Mouse (Mus musculus) lung, embryonic 14.5 days (tissue): ENCODE results near the gene Pabpc1l. TPM values are rescaled to one million over a fixed set of nuclear protein-coding genes. Genes with fewer than 3 reads are reported as not detected.

Experiments used
- ATAC-seq: fragments of 200-750 bp; cut with Nextera tagmentation; 2 replicates; pipeline ENCODE4 v1.8.0; 2017; ENCODE audit warnings: mild to moderate bottlenecking, moderate TSS enrichment, moderate library complexity; ENCODE audit not compliant: insufficient read depth
- DNase-seq: peaks from one replicate; pipeline ENCODE4 v3.0.0-alpha.2; 2015
- H3K27ac ChIP-seq: fragments of 300-500 bp; sonication (generic); 2 replicates; pipeline ENCODE4 v1.5.1; 2014; ENCODE audit warnings: low read depth, mild to moderate bottlenecking, moderate library complexity
- H3K27me3 ChIP-seq: fragments of 300-500 bp; sonication (generic); 2 replicates; pipeline ENCODE4 v1.6.1; 2014; ENCODE audit warnings: low read length, control low read depth; ENCODE audit not compliant: insufficient read depth
- H3K36me3 ChIP-seq: fragments of 300-500 bp; sonication (generic); 2 replicates; pipeline ENCODE4 v1.6.1; 2014; ENCODE audit warnings: control low read depth; ENCODE audit not compliant: insufficient read depth
- H3K4me1 ChIP-seq: fragments of 300-500 bp; sonication (generic); 2 replicates; pipeline ENCODE4 v1.6.1; 2014; ENCODE audit warnings: antibody characterized with exemption, control low read depth; ENCODE audit not compliant: insufficient read depth
- H3K4me2 ChIP-seq: fragments of 300-500 bp; sonication (generic); 2 replicates; pipeline ENCODE4 v1.6.1; 2014; ENCODE audit warnings: mild to moderate bottlenecking
- H3K4me3 ChIP-seq: fragments of 300-500 bp; sonication (generic); 2 replicates; pipeline ENCODE4 v1.5.1; 2014; ENCODE audit warnings: low read depth, low read length
- H3K9ac ChIP-seq: fragments of 300-500 bp; sonication (generic); 2 replicates; pipeline ENCODE4 v1.6.1; 2014
- H3K9me3 ChIP-seq: fragments of 300-500 bp; sonication (generic); 2 replicates; pipeline ENCODE4 v1.6.1; 2016; ENCODE audit warnings: low read depth, low read length, control low read depth
- CTCF ChIP-seq: IDR thresholded peaks from 2 replicates; pipeline ENCODE4 v1.5.1; 2016; ENCODE audit warnings: antibody characterized with exemption, low read depth
- WGBS: fragments of 180-500 bp; shearing (Covaris S2); extraction: QIAGEN DNeasy Blood & Tissue Kit; methylation state at CpG from one replicate; pipeline ENCODE4 v1.1.7; 2014; 5-methylcytosine and 5-hydroxymethylcytosine counted together
- polyA plus RNA-seq: library from polyadenylated mRNA; unstranded; fragments of >200 nt; fragmentation: Nextera tagmentation; extraction: Ambion mirVana; gene quantifications from 2 replicates; pipeline ENCODE4 v1.2.1, GENCODE M21; 2014

Gene Pabpc1l
- polyA plus RNA-seq, 1 experiment from 2014 or later: 1.1 TPM

DNA sequence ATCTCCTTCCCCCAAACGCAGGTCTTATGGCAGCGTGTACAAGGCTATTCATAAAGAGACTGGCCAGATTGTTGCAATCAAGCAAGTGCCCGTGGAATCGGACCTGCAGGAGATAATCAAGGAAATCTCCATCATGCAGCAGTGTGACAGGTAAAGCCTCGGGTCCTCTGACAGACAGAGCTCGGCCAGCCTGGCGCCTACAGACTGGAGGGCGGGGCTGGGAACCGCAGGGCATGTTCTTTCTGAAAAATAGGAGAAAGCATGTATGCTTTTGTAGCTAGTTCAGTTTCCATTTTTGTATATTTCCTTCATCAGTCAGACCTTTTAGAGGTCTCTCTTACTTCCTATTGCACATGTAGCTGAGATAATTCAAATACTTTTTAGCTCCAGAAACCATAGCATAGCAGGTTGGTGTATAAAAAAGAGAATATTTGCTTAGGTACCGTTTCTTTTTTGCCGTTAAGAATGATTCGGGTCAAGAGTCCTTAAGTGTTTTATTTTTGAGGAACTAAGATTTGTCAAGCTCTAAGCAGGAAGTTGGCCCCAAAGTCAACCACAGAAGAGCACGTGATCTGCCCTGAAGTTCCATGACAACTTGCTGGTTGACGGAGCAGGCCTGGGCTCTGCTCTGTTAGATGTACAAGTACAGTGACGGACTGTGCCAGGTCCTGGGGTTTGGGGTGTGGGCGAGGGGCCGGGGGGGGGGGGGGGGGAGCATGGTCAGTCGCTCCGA lies 58.5 kb downstream of the Pabpc1l start:
- H3K4me2 ChIP-seq: no peak overlapping the region
- peaks cover 75% of the 10 kb centered on the region for H3K36me3 ChIP-seq
- 0 out of 2 replicates have a peak overlapping the region, but pooled peaks have one; percentile 4 for H3K27ac ChIP-seq
- DNase-seq (peak; percentile 61), ATAC-seq (peak; percentile 54)
- no peak overlapping the region for H3K9ac ChIP-seq
- H3K4me1 ChIP-seq: no peaks in the 10 kb centered on the region
- no peak for TF ChIP-seq CTCF
- H3K9me3 ChIP-seq: no peaks in the 10 kb centered on the region
- no peaks in the 10 kb centered on the region for H3K27me3 ChIP-seq
- 69% methylated on average over 19 of the region's 19 CpGs for WGBS
- no peak overlapping the region for H3K4me3 ChIP-seq

DNA sequence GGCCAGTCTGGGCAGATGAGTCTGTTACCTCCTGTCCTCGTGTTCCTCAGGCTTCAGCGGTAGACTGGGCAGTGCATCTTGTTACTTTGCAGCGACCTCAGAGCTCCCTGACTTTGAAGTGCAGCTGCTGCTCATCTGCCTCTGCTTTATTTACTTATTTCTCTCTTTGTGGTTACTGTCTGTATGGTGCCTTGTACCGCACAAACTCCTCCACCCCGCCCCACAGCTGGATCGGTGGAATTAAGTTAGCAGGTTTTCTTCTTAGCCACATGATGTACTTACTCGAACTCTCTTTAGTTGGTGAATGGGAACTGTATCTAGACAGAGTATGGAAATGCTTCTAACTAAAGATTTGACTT lies 59.1 kb downstream of the Pabpc1l start:
- H3K4me2 ChIP-seq: no peak overlapping the region
- 67% methylated on average over 7 of the region's 7 CpGs for WGBS

DNA sequence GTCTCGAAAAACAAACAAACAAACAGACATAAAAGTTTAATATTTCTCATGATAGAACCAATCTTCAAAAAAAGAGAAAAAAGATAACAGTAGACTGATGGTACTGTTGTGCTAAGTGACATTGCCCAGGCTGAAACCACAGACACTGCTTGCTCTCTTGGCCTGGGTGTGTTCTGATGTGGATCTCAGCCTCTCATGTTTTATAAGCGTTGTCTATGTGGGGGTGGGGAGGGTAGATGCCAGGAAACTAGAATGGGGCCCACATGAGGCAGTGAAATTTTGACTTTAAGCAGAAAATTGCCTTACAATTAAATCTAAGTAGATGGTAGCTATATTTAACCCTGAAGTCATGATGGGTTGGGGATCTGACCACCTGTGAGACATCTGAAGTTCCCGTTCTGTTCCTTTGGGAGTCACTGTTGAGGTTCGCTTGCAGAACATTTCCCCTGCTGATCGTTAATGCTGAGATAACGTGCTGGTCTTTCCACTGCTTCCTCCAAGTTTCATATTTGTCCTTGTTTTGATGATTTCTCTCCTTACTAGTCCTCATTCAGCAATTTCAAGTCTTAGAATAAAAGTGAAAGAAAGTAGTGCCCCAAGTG lies 62.3 kb downstream of the Pabpc1l start:
- no peak for TF ChIP-seq CTCF
- no peak overlapping the region for H3K4me3 ChIP-seq
- H3K36me3 ChIP-seq: peaks cover 65% of the 10 kb centered on the region
- no peak overlapping the region for H3K9ac ChIP-seq
- no peaks in the 10 kb centered on the region for H3K9me3 ChIP-seq
- DNase-seq (no peak), ATAC-seq (no peak)
- 87% methylated on average over 6 of the region's 6 CpGs for WGBS
- no peak overlapping the region for H3K27ac ChIP-seq
- no peaks in the 10 kb centered on the region for H3K4me1 ChIP-seq
- H3K27me3 ChIP-seq: no peaks in the 10 kb centered on the region
- no peak overlapping the region for H3K4me2 ChIP-seq

More for the DNA sequence above, 59.1 kb downstream of the Pabpc1l start:
- H3K4me3 ChIP-seq: no peak overlapping the region
- H3K4me1 ChIP-seq: no peaks in the 10 kb centered on the region
- no peak for ATAC-seq
- H3K27me3 ChIP-seq: no peaks in the 10 kb centered on the region
- peaks cover 80% of the 10 kb centered on the region for H3K36me3 ChIP-seq
- H3K9ac ChIP-seq: no peak overlapping the region
- no peak overlapping the region for H3K27ac ChIP-seq
- DNase-seq: no peak
- no peaks in the 10 kb centered on the region for H3K9me3 ChIP-seq
- no peak for TF ChIP-seq CTCF

DNA sequence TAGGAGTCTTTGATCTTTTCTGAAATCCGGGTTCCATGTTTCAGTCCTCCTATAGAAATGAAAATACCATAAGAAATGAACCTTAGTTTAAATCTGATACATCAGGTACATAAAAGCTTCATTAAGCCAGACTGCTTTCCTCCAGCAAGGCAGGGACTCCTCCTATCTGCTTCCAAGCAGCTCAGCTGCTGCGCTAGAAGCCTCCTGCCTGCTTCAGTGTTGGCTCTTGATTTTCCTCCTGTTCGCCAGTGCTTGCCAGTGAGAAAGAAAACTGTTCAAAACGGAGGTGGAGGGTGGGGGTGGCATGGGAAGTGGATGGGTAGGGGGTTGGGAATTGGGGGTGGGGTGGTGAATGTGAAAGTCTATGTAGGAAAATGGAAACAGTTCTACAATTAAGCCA lies 64.3 kb downstream of the Pabpc1l start:
- H3K36me3 ChIP-seq: peaks cover 56% of the 10 kb centered on the region
- H3K4me1 ChIP-seq: no peaks in the 10 kb centered on the region
- WGBS: 87% methylated on average over 4 of the region's 4 CpGs
- H3K9me3 ChIP-seq: no peaks in the 10 kb centered on the region
- H3K27ac ChIP-seq: no peak overlapping the region
- no peak overlapping the region for H3K9ac ChIP-seq
- H3K4me3 ChIP-seq: no peak overlapping the region
- DNase-seq: no peak
- H3K4me2 ChIP-seq: no peak overlapping the region
- no peak for ATAC-seq
- no peaks in the 10 kb centered on the region for H3K27me3 ChIP-seq
- TF ChIP-seq CTCF: no peak

DNA sequence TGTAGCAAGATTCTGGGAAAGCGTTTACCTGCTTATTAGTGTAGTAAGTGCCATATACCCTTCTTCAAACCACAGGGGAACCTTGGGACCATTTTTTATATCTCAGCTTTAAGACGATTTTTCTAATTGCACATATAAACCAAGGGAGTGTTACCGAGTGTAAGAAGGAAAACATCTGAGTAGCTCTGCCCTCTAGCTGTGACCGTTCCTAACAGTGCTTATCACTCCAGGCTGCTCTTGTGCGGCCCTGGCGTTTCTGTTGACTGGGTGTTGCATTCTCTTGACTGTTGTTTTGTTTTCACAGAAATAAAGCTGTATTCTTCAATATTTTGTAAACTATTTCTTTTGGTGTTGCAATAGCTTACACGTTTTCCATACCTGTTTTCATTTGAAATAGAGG lies 68.9 kb downstream of the Pabpc1l start:
- Histone ChIP-seq H3K4me2 (no peak overlapping the region), H3K9ac (no peak overlapping the region), H3K4me3 (no peak overlapping the region), H3K27ac (no peak overlapping the region), H3K27me3 (no peaks in the 10 kb centered on the region), H3K36me3 (peaks cover 47% of the 10 kb centered on the region), H3K9me3 (no peaks in the 10 kb centered on the region), H3K4me1 (no peaks in the 10 kb centered on the region)
- no peak for TF ChIP-seq CTCF
- ATAC-seq (no peak), DNase-seq (no peak)
- 74% methylated on average over 7 of the region's 7 CpGs for WGBS

DNA sequence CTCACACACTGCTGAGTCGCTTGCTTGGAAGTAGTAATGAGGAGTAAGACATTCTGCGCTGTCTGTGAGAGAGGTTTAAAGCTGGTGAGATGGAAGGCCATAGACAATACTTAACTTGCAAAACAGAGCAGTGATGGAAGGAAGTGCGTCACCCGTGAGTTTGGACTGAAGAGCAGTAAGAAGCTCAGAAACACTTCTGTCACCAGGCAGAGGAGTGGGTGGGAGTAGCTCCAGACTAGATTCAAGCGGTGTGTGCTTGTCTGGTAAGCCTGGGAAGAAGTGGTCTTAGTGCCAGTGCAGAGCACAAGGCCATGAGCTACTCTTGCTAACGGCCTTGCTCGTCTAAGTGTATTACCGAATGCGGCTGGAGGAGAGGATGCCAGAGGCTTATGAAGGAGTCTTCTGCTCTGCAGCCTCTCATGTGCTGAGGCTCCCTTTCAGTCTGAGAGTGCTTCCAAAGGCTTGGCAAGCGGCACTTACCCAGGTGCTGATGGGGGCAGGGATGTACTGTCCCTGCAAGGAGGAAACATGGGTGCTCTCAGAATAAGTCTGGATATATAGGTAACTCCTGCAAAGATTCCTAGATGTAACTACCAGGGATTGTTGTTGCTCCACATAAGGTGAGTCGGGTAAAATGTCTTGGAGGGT lies 73.5 kb downstream of the Pabpc1l start:
- Histone ChIP-seq H3K27me3 (no peaks in the 10 kb centered on the region), H3K27ac (no peak overlapping the region), H3K9me3 (no peaks in the 10 kb centered on the region), H3K4me2 (no peak overlapping the region), H3K36me3 (peaks cover 56% of the 10 kb centered on the region), H3K4me1 (no peaks in the 10 kb centered on the region), H3K9ac (no peak overlapping the region), H3K4me3 (no peak overlapping the region)
- no peak for DNase-seq
- TF ChIP-seq CTCF: no peak
- WGBS: 92% methylated on average over 11 of the region's 11 CpGs
- ATAC-seq: no peak

Other genes with a start within 250 kb of the Pabpc1l start
- 0.39 and 0.68 TPM in 2 replicates for gene Ccn5, start 204.6 kb upstream of the Pabpc1l start, polyA plus RNA-seq
- gene Kcnk15, start 171.8 kb upstream of the Pabpc1l start, polyA plus RNA-seq: not detected in 2 replicates
- gene Rims4, start 106.8 kb upstream of the Pabpc1l start, polyA plus RNA-seq: 0.11 and 0.25 TPM in 2 replicates
- 316 and 319 TPM in 2 replicates for gene Ywhab, start 30.5 kb upstream of the Pabpc1l start, polyA plus RNA-seq
- 30.7 and 33.7 TPM in 2 replicates for gene Stk4, start 44.9 kb downstream of the Pabpc1l start, polyA plus RNA-seq
- 54.2 and 54.4 TPM in 2 replicates for gene Tomm34, start 45.7 kb downstream of the Pabpc1l start, polyA plus RNA-seq
- not detected in 2 replicates for gene Kcns1, start 145.7 kb downstream of the Pabpc1l start, polyA plus RNA-seq
- gene Wfdc5, start 157.3 kb downstream of the Pabpc1l start, polyA plus RNA-seq: not detected in 2 replicates
- not detected in 2 replicates for gene Wfdc12, start 165.2 kb downstream of the Pabpc1l start, polyA plus RNA-seq
- not detected in 2 replicates for gene Wfdc15a, start 174.7 kb downstream of the Pabpc1l start, polyA plus RNA-seq
- not detected in 2 replicates for gene Wfdc15b, start 196.2 kb downstream of the Pabpc1l start, polyA plus RNA-seq
- gene Svs2, start 213.0 kb downstream of the Pabpc1l start, polyA plus RNA-seq: not detected in 2 replicates
- gene Svs3b, start 231.2 kb downstream of the Pabpc1l start, polyA plus RNA-seq: not detected in 2 replicates